Mouse (Mus musculus) ES-Bruce4 (cell line): ENCODE results near the gene Krtap28-13.

Source experiments
- CTCF ChIP-seq: IDR thresholded peaks from one replicate; pipeline ENCODE4 v1.8.1; 2011; ENCODE audit warnings: low read depth, low read length
- EP300 ChIP-seq: IDR thresholded peaks from 2 replicates; pipeline ENCODE4 v1.6.1; 2011; ENCODE audit warnings: low read depth, low read length; ENCODE audit not compliant: insufficient read depth
- POLR2A ChIP-seq: IDR thresholded peaks from one replicate; pipeline ENCODE4 v1.8.1; 2011; ENCODE audit warnings: low read length; ENCODE audit not compliant: insufficient read depth

- TF ChIP-seq CTCF (no peak), POLR2A (no peak), EP300 (no peak)
These were observed 28.2 kb upstream of the Krtap28-13 start for GRCm38 (mm10) chr1:83032508-83032907.
